Mouse (Mus musculus): ENCODE data around the gene Shmt2. TPM values are rescaled to one million over a fixed set of nuclear protein-coding genes. Genes with fewer than 3 reads are reported as not detected.
A peak's percentile ranks its signal among the peaks of the same experiment; 100 is the strongest.

Gene Shmt2
- polyA plus RNA-seq, 1 experiment from 2014 or later = 126 TPM

DNA sequence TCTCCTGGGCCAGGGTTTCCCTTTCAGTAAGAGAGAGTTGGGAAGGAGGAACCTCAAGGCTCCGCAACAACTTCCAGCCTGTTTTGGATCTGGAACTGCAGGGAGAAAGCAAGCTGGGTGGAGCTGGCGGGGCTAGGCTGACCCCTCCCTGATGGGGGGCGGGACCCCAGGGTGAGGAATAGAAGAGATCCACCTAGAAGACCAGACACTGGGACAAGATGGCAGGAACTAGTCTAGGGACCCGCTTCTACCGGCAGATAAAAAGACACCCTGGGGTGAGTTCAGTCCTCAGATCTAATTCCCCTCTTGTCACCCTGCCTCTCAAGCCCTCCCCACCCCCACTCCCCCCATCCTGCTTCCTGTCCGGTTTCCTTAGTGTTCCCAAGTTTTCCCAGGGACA, 7.5 kb downstream of the Shmt2 start, which contains the start of gene Ndufa4l2:
Ndufa4l2 (plus strand) TSS at position 204 of the 400 bp plus-strand sequence.
- H3K27me3 ChIP-seq (ENCODE audit: insufficient read depth, poor library complexity, severe bottlenecking) = peaks cover 94% of the 10 kb centered on the region
- H3K9me3 ChIP-seq = no peaks in the 10 kb centered on the region
- H3K4me1 ChIP-seq = peaks cover 79% of the 10 kb centered on the region
- H3K27ac ChIP-seq = peak within 1 kb of the TSS; percentile 75
- H3K36me3 ChIP-seq = peaks cover 30% of the 10 kb centered on the region
- DNase-seq (ENCODE audit: low spot score) = no peak
- WGBS = 7% methylated on average over 6 of the region's 6 CpGs
- H3K4me3 ChIP-seq = peak within 1 kb of the TSS; percentile 63

DNA sequence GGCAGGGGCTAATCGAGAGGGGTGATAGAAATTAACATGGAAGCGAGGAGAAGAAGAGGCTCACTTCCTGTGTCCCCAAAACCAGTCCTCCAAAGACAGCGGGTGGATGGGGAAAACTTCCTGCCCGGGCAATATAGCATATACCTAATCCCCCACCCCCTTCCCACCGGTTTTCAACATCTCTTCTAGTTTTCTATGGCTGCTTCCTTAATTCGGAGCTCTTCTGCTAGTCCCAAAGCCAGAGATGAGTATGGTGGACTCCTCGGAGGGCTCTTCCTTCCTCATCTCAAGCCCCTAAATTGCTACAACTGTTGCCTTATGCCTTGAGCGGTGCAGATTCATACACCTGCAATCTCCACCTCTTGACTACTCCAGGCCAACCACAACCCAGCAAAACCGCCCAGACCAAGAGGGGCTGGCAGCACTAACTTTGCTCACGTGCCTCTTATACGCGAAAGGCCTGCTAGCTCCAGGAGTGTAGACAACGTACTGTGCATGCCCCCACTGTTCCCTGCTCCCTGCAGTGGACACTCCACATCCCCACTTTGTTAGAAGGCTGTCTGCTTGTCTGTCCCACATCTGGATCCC, 8.0 kb downstream of the Shmt2 start:
- no peak for DNase-seq (ENCODE audit: low spot score)
- Histone ChIP-seq H3K4me3 (peak overlapping the region; percentile 63), H3K4me1 (peaks cover 85% of the 10 kb centered on the region), H3K27ac (no peak overlapping the region), H3K9me3 (no peaks in the 10 kb centered on the region), H3K36me3 (peaks cover 24% of the 10 kb centered on the region), H3K27me3 (ENCODE audit: insufficient read depth, poor library complexity, severe bottlenecking) (peaks cover 97% of the 10 kb centered on the region)
- WGBS = 8% methylated on average over 13 of the region's 13 CpGs

DNA sequence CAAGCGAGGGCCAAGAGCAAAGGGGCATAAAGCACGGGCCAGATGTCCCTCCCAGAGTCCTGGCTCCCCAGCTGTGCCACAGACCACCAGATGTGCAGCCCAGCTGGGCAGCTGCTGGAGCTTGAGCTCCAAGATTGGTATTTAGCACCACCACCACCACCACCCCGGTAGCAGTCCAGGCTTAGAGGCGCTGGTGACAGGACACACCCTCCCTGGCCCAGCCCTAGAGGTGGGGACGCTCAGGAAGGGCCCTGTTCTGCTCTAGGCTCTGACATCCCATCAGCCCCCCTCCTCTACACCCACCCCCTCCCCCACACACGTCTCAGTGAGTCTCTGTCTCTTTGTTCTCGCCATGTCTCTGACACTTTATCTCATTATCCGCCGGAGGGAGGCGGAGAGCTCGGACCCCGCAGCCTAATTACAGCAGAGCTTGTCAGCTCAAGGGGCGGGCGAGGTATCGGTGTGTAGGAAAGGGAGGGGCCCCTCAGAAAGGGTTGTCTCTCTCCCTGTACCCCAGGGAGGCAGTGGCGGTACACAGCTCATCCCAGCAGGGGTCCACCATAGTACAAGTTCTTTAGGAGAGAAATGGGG, 8.6 kb downstream of the Shmt2 start:
- 1% methylated on average over 16 of the region's 16 CpGs for WGBS
- Histone ChIP-seq H3K4me3 (peak overlapping the region; percentile 63), H3K27me3 (ENCODE audit: insufficient read depth, poor library complexity, severe bottlenecking) (peaks cover 96% of the 10 kb centered on the region), H3K4me1 (peaks cover 91% of the 10 kb centered on the region), H3K27ac (peak overlapping the region; percentile 49; the same call in 1 of the 2 replicates), H3K36me3 (peaks cover 18% of the 10 kb centered on the region), H3K9me3 (no peaks in the 10 kb centered on the region)
- DNase-seq (ENCODE audit: low spot score) = no peak

DNA sequence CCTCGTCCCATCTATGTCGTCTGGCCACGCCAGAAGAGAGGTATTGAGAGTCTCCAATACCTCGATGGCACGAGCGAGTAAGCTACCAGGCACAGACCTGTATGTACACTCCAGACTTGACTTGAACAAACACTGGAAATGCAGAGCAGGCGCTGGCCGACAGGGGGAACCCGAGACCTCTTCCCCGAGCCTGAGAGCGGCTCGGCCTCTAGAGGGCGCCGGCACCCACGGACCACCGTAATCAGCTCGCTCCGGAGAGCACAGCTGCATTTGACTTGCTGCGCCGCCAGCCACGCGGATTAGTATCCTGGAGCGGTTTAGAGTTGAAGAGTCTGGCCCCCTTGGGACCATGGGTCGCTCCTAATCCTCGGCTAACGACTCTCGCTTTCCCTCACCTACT, 9.4 kb downstream of the Shmt2 start:
- Histone ChIP-seq H3K27me3 (ENCODE audit: insufficient read depth, poor library complexity, severe bottlenecking) (peaks cover 95% of the 10 kb centered on the region), H3K9me3 (no peaks in the 10 kb centered on the region), H3K27ac (peak overlapping the region; percentile 49), H3K4me3 (peak overlapping the region; percentile 63), H3K4me1 (peaks cover 97% of the 10 kb centered on the region), H3K36me3 (peaks cover 10% of the 10 kb centered on the region)
- peak; percentile 96 for DNase-seq (ENCODE audit: low spot score)
- WGBS = under 1% methylated on average over 27 of the region's 27 CpGs

DNA sequence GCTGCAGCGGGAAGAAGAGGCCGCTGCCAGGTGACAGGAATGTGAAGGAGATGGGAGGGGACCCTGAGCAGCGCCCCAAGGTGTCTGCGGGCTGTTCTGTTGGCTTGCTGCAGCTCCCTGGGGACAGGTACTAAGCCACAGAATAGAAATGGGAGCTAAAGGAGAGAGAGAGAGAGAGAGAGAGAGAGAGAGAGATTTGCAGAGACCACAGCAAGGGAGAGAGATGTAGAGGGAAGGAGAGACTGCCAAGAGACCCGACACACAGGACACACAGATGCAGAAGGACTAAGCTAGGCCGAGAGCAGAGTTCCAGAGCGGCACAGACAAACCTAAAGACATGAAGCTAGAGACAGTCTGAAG, 10.0 kb downstream of the Shmt2 start:
- no peak for DNase-seq (ENCODE audit: low spot score)
- 1% methylated on average over 7 of the region's 7 CpGs for WGBS
- peaks cover 95% of the 10 kb centered on the region for H3K4me1 ChIP-seq
- peaks cover 95% of the 10 kb centered on the region for H3K27me3 ChIP-seq (ENCODE audit: insufficient read depth, poor library complexity, severe bottlenecking)
- peak overlapping the region; percentile 70 for H3K27ac ChIP-seq
- H3K9me3 ChIP-seq = no peaks in the 10 kb centered on the region
- peaks cover 8% of the 10 kb centered on the region for H3K36me3 ChIP-seq
- H3K4me3 ChIP-seq = peak overlapping the region; percentile 63

DNA sequence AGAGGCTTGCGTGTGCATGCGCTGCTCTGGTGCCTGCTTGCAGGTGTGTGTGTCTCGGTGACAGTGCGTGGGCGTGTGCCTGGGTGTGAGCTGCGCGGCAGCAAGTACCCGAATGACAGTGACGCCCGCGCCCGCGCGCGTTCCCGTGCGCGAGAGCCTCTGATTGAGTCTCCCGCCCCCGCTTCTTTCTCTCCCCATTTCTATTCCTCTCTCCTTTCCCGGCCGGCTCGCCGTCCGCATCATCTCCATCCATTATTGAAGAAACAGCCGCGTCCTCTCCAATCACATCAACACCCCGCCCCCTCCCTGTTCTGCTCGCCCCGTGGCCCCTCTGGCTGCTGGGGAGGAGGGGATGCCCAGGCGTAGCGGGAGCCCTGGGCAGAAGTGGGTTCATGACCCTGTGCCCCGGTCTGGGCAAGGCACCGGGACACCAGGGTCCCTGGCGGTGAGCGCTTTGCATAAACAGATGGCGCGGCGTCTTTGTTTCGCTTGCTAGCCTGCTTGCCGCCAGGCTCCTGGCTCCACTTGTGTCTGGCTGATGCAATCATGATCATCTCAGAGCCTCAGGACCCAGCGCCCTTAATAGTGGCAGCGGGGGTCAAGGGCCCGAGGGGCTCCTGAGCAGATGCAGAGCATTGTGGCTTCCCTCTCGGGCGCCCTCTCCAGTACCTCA, 10.5 kb downstream of the Shmt2 start:
- peak overlapping the region; percentile 63 for H3K4me3 ChIP-seq
- H3K36me3 ChIP-seq = peaks cover 3% of the 10 kb centered on the region; the same call in 1 of the 2 replicates
- no peaks in the 10 kb centered on the region for H3K9me3 ChIP-seq
- DNase-seq (ENCODE audit: low spot score) = no peak
- H3K27me3 ChIP-seq (ENCODE audit: insufficient read depth, poor library complexity, severe bottlenecking) = peaks cover 95% of the 10 kb centered on the region
- H3K27ac ChIP-seq = peak overlapping the region; percentile 70
- H3K4me1 ChIP-seq = peaks cover 89% of the 10 kb centered on the region
- WGBS = under 1% methylated on average over 43 of the region's 46 CpGs

DNA sequence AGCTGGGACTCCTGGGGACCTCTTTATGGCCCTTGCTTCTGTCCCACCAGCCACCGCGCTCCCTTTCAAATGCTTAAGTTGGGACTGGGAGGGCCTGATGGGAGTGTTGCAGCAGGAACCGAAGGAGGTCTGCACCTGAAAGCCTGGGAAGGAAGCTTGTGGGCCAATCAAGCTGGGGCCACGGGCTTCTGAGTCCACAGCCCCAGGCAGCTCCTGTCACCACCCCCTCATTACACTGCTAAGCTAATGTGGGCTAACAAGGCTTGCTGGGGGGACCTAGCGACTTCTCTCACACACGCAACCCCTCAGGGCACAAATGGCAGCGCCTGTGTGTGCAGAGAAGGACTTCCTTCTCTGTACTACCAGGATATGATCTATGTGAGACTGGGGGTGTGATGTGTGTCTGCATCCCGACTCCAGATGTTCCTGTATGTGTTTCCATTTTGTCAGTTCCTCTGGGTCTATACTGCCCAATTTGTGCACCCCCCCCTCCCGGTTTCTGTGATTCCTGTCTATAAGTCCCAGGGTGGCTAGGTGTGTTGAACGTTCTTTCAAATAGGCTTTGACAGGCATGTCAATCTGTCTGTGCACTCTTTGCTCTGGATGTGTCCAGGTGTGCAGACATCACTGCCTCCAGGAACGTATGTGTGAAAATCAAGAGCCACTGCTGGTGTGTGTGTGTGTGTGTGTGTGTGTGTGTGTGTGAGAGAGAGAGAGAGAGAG, 11.2 kb downstream of the Shmt2 start:
- WGBS = 5% methylated on average over 11 of the region's 11 CpGs
- Histone ChIP-seq H3K27me3 (ENCODE audit: insufficient read depth, poor library complexity, severe bottlenecking) (peaks cover 96% of the 10 kb centered on the region), H3K9me3 (no peaks in the 10 kb centered on the region), H3K4me3 (peak overlapping the region; percentile 63), H3K27ac (no peak overlapping the region), H3K4me1 (peaks cover 82% of the 10 kb centered on the region), H3K36me3 (peaks cover 5% of the 10 kb centered on the region; the same call in 1 of the 2 replicates)
- no peak for DNase-seq (ENCODE audit: low spot score)

DNA sequence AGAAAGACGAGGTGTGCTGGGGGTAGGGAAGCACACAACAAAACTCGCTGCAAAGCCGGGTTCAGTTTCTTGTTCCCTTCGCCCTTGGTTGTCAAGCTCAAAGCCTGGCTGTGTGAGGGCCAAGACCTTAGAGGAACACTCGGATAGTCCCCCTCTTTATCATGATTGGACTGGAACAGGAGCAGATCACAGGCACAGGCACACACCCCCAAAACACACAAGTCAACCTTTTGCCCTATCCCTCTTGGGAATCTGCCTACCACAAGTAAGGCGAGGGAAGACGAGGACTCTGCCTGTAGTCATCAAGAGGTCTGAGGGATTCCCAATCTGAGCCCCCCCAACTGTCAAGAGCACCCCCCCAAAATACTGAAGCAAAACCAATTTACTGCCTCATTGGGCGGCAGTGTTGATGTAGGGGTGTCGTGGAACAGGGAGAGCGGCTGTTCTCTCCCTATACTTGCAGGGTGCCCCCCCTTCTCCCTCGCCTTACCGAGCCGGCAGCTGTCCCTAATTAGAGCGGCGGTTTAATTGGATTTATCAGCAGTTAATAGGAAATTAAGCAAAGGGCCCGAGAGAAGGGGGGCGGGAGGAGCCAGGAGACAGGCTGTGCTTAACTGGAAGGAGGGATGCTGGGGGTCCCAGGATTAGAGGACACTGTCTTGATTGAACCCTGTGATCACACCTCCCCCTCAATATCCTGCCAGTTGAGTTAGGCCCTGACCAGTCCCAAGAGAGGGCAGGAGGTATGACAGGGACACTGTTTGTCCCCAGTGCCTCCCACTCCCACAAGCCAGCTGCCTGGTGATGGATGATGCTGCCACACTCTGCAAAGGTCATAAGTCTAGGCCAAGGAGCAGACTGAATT, 12.2 kb downstream of the Shmt2 start:
- DNase-seq (ENCODE audit: low spot score) = no peak
- Histone ChIP-seq H3K4me1 (peaks cover 72% of the 10 kb centered on the region), H3K36me3 (peaks cover 8% of the 10 kb centered on the region; the same call in 1 of the 2 replicates), H3K27me3 (ENCODE audit: insufficient read depth, poor library complexity, severe bottlenecking) (peaks cover 93% of the 10 kb centered on the region), H3K9me3 (no peaks in the 10 kb centered on the region), H3K27ac (no peak overlapping the region), H3K4me3 (peak overlapping the region; percentile 58)
- 5% methylated on average over 17 of the region's 17 CpGs for WGBS

DNA sequence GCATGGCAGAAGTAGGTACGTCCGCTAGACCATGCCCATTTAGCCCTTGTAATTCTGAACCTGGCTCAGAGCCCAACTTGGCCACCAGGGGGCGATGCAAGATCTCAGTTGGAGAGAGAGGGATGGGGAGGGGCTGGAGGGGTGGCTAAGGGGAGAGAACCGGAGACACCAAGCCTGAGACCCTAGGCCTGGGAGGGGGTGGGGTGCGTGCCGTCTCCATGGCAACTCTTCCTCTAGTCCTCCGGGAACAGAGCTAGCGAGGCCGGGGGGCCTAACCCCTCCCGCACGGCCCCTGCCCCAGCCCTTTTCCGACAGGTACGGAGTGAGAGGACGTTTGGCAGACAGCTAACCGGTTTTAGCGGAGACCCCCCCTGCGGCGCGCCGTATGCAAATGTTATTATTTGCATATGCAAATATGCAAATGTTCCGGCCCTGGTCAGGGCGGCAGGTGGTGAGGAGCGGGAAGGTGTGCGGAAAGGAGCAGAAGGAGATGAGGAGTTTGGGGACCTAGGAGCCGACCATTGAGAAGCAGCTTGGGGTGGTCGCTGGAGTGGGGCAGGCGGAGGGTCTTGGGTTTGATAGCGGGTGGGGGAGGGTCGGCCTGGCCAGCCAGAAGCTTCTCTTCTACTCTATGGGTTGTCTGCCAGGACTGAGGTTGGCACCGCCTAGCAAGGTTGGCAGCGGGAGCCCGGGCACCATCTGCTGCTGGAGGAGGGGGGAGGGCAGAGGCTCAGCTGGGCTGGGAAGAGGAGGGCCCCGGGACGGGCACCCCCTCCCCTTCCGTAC, 13.0 kb downstream of the Shmt2 start:
- H3K9me3 ChIP-seq = no peaks in the 10 kb centered on the region
- DNase-seq (ENCODE audit: low spot score) = peak; percentile 93
- under 1% methylated on average over 35 of the region's 35 CpGs for WGBS
- H3K4me3 ChIP-seq = peak overlapping the region; percentile 58
- peaks cover 64% of the 10 kb centered on the region for H3K4me1 ChIP-seq
- peaks cover 12% of the 10 kb centered on the region; the same call in 1 of the 2 replicates for H3K36me3 ChIP-seq
- H3K27ac ChIP-seq = no peak overlapping the region; the same call in 1 of the 2 replicates
- H3K27me3 ChIP-seq (ENCODE audit: insufficient read depth, poor library complexity, severe bottlenecking) = peaks cover 87% of the 10 kb centered on the region

DNA sequence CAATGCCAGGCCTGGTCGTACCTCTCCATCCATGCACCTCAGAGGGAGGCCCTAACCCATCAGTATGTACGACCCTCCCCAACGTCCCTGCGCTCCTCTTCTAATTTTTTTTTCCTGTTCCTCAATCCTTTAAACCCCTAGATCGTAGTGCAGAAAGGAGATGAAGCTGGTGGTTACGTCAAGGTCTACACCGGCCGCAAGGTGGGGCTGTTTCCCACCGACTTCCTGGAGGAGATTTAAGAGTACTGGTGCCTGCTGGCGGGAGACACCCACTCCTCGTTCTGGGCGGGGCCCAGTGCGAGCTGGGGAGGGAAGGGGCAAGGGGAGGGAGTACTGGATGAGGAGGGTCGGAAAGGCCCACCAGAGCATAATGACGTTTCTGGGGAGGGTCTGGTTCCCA, 14.0 kb downstream of the Shmt2 start:
- Histone ChIP-seq H3K27me3 (ENCODE audit: insufficient read depth, poor library complexity, severe bottlenecking) (peaks cover 77% of the 10 kb centered on the region), H3K4me1 (peaks cover 54% of the 10 kb centered on the region), H3K36me3 (peaks cover 20% of the 10 kb centered on the region; the same call in 1 of the 2 replicates), H3K27ac (no peak overlapping the region), H3K4me3 (peak overlapping the region; percentile 58; the same call in 1 of the 2 replicates), H3K9me3 (no peaks in the 10 kb centered on the region)
- DNase-seq (ENCODE audit: low spot score) = peak; percentile 90
- WGBS = 2% methylated on average over 15 of the region's 15 CpGs
